Mouse (Mus musculus): Measurements from ENCODE around the gene Tmem42.

Gene Tmem42

GRCm38 (mm10) chr9:123020995-123021631, at the start of gene Tmem42:
Gene Tmem42 (plus strand): TSS chr9:123021326.
- DNase-seq (ENCODE audit: low spot score in 2 of 2), result peak; percentile 72 to 73

GRCm38 (mm10) chr9:122998406-122999192, 22.5 kb upstream of the Tmem42 start:
- no peak for DNase-seq (ENCODE audit: low spot score in 2 of 2)

- no peak for DNase-seq (ENCODE audit: low spot score in 2 of 2)
Measured at GRCm38 (mm10) chr9:122999193-122999586, 21.9 kb upstream of the Tmem42 start.

- no peak for DNase-seq (ENCODE audit: low spot score in 2 of 2)
Measured at GRCm38 (mm10) chr9:123004718-123005117, 16.4 kb upstream of the Tmem42 start.

GRCm38 (mm10) chr9:123006071-123006470, 15.1 kb upstream of the Tmem42 start:
- DNase-seq (ENCODE audit: low spot score in 2 of 2), result no peak

GRCm38 (mm10) chr9:123021636-123022379, 682 bp downstream of the Tmem42 start:
- DNase-seq (ENCODE audit: low spot score in 2 of 2), result no peak

GRCm38 (mm10) chr9:123024201-123024600, 3.1 kb downstream of the Tmem42 start:
- DNase-seq (ENCODE audit: low spot score in 2 of 2), result no peak

- no peak for DNase-seq (ENCODE audit: low spot score in 2 of 2)
Measured at GRCm38 (mm10) chr9:123031496-123032246, 10.5 kb downstream of the Tmem42 start.

- DNase-seq (ENCODE audit: low spot score in 2 of 2), result no peak
Measured at GRCm38 (mm10) chr9:123034426-123034825, 13.3 kb downstream of the Tmem42 start, which contains the start of gene Tgm4. Gene Tgm4 (plus strand): TSS chr9:123034726.

GRCm38 (mm10) chr9:123047665-123048064, 26.5 kb downstream of the Tmem42 start:
- DNase-seq (ENCODE audit: low spot score in 2 of 2), result no peak

GRCm38 (mm10) chr9:123058724-123059292, 37.7 kb downstream of the Tmem42 start:
- no peak for DNase-seq (ENCODE audit: low spot score in 2 of 2)

GRCm38 (mm10) chr9:123060172-123060571, 39.0 kb downstream of the Tmem42 start:
- no peak for DNase-seq (ENCODE audit: low spot score in 2 of 2)

Data from frontal cortex, postnatal 25 days (tissue).